Mouse (Mus musculus) adrenal gland, adult 18-20 months (tissue): Measurements from ENCODE around the gene 4930595D18Rik. TPM values are rescaled to one million over a fixed set of nuclear protein-coding genes. Genes with fewer than 3 reads are reported as not detected.

Experiments
- DNase-seq, 2 experiments: peaks; one replicate each; pipeline ENCODE4 v3.0.0; 2021 to 2022; ENCODE audit warnings: low spot score in 2 of 2
- long read RNA-seq, 2 experiments: library from polyadenylated mRNA; stranded (forward); transcript quantifications; one replicate each; pipeline ENCODE4 v2.0.0; 2021
- total RNA-seq, 2 experiments: library from RNA; stranded (reverse); gene quantifications; 1 replicate in 1 of 2; 2 replicates in 1 of 2; pipeline ENCODE4 v1.2.3; 2021

The 4930595D18Rik gene
- total RNA-seq = not detected
- long read RNA-seq, experiment 1 = 0 reads
- long read RNA-seq, experiment 2 = 0 reads

GRCm38 (mm10) chr12:111184476-111184875 lies at the start of gene 4930595D18Rik:
4930595D18Rik (minus strand) TSS chr12:111184491.
- no peak for DNase-seq

- DNase-seq = no peak
Measured at GRCm38 (mm10) chr12:111233798-111234197, 49.5 kb upstream of the 4930595D18Rik start.

GRCm38 (mm10) chr12:111230793-111231192 lies 46.5 kb upstream of the 4930595D18Rik start:
- no peak for DNase-seq

- DNase-seq = no peak
Measured at GRCm38 (mm10) chr12:111228488-111228887, 44.2 kb upstream of the 4930595D18Rik start.

GRCm38 (mm10) chr12:111227410-111227809 lies 43.1 kb upstream of the 4930595D18Rik start:
- DNase-seq = no peak

- DNase-seq = no peak
Measured at GRCm38 (mm10) chr12:111225197-111225780, 41.0 kb upstream of the 4930595D18Rik start.

- no peak for DNase-seq
Measured at GRCm38 (mm10) chr12:111218867-111219266, 34.6 kb upstream of the 4930595D18Rik start.

GRCm38 (mm10) chr12:111211729-111212128 lies 27.4 kb upstream of the 4930595D18Rik start:
- no peak for DNase-seq

GRCm38 (mm10) chr12:111207641-111208040 lies 23.4 kb upstream of the 4930595D18Rik start:
- no peak for DNase-seq

GRCm38 (mm10) chr12:111203945-111204344 lies 19.7 kb upstream of the 4930595D18Rik start:
- DNase-seq = no peak

- DNase-seq = no peak
Measured at GRCm38 (mm10) chr12:111203076-111203475, 18.8 kb upstream of the 4930595D18Rik start.

- no peak for DNase-seq
Measured at GRCm38 (mm10) chr12:111196548-111196947, 12.3 kb upstream of the 4930595D18Rik start.

- DNase-seq = no peak
Measured at GRCm38 (mm10) chr12:111193331-111193730, 9.0 kb upstream of the 4930595D18Rik start.

- DNase-seq = no peak
Measured at GRCm38 (mm10) chr12:111192777-111193176, 8.5 kb upstream of the 4930595D18Rik start.

GRCm38 (mm10) chr12:111190891-111191290 lies 6.6 kb upstream of the 4930595D18Rik start:
- DNase-seq = no peak

- no peak for DNase-seq
Measured at GRCm38 (mm10) chr12:111190355-111190754, 6.1 kb upstream of the 4930595D18Rik start.

GRCm38 (mm10) chr12:111188295-111188694 lies 4.0 kb upstream of the 4930595D18Rik start:
- no peak for DNase-seq

GRCm38 (mm10) chr12:111186986-111187385 lies 2.7 kb upstream of the 4930595D18Rik start:
- DNase-seq = no peak

GRCm38 (mm10) chr12:111182378-111182777 lies 1.9 kb downstream of the 4930595D18Rik start:
- no peak for DNase-seq

GRCm38 (mm10) chr12:111181848-111182247 lies 2.4 kb downstream of the 4930595D18Rik start:
- no peak for DNase-seq

- DNase-seq = no peak
Measured at GRCm38 (mm10) chr12:111178772-111179171, 5.5 kb downstream of the 4930595D18Rik start.

GRCm38 (mm10) chr12:111168891-111169290 lies 15.4 kb downstream of the 4930595D18Rik start:
- no peak for DNase-seq

GRCm38 (mm10) chr12:111166681-111167289 lies 17.5 kb downstream of the 4930595D18Rik start:
- DNase-seq = peak; percentile 53 to 57
